Mouse (Mus musculus) G1E (cell line): Measurements from ENCODE around the gene Zg16. TPM values are rescaled to one million over a fixed set of nuclear protein-coding genes. Genes with fewer than 3 reads are reported as not detected.
A peak's percentile ranks its signal among the peaks of the same experiment; 100 is the strongest.

Source experiments
- ATAC-seq: 2 replicates; pipeline ENCODE4 v1.8.0; 2016; ENCODE audit warnings: mild to moderate bottlenecking; ENCODE audit not compliant: insufficient number of reproducible peaks, poor library complexity, low FRiP score, severe bottlenecking; ENCODE audit errors: extremely low read depth
- DNase-seq: peaks from one replicate; pipeline ENCODE4 v3.0.0; 2012; ENCODE audit warnings: low spot score
- H3K27me3 ChIP-seq: 2 replicates; pipeline ENCODE4 v1.6.1; 2012; ENCODE audit warnings: mild to moderate bottlenecking, low read length, inconsistent platforms; ENCODE audit not compliant: insufficient read depth
- H3K36me3 ChIP-seq: replicated peaks from 2 replicates; pipeline ENCODE3; 2012; ENCODE audit warnings: mild to moderate bottlenecking, inconsistent platforms
- H3K4me1 ChIP-seq: 2 replicates; pipeline ENCODE4 v1.6.1; 2012; ENCODE audit warnings: low read depth, low read length, inconsistent platforms, mixed read lengths; ENCODE audit not compliant: insufficient read depth
- H3K4me3 ChIP-seq: 2 replicates; pipeline ENCODE4 v1.5.1; 2012; ENCODE audit warnings: low read depth, mild to moderate bottlenecking, inconsistent platforms, low read length, moderate library complexity, mixed read lengths
- H3K9me3 ChIP-seq: replicated peaks from 2 replicates; pipeline ENCODE4 v1.6.1; 2012; ENCODE audit warnings: inconsistent platforms
- CTCF ChIP-seq: IDR thresholded peaks from 2 replicates; pipeline ENCODE4 v1.5.1; 2012; ENCODE audit warnings: low read depth, low read length, inconsistent platforms, mixed read lengths
- GATA1 ChIP-seq: IDR thresholded peaks from 2 replicates; pipeline ENCODE4 v1.6.1; 2012; ENCODE audit warnings: borderline replicate concordance, low read length, inconsistent platforms, mixed read lengths
- GATA2 ChIP-seq: IDR thresholded peaks from 2 replicates; pipeline ENCODE4 v1.6.1; 2012; ENCODE audit warnings: low read depth, low read length, inconsistent platforms, borderline replicate concordance
- POLR2AphosphoS5 ChIP-seq: IDR thresholded peaks from 2 replicates; pipeline ENCODE4 v1.6.1; 2012; ENCODE audit warnings: low read depth, low read length, inconsistent platforms; ENCODE audit not compliant: insufficient replicate concordance
- TAL1 ChIP-seq: conservative IDR thresholded peaks from 2 replicates; pipeline ENCODE4 v1.6.1; 2012; ENCODE audit warnings: low read depth, low read length, inconsistent platforms, mixed read lengths
- polyA plus RNA-seq: library from polyadenylated mRNA; stranded (reverse); fragments of >175 nt; gene quantifications from 2 replicates; pipeline ENCODE4 v1.2.3, GENCODE M21; 2012
- total RNA-seq, 2 experiments: library from RNA; stranded (forward) in 1 of 2; stranded (reverse) in 1 of 2; fragments of 200-1000 nt in 1 of 2; fragments of >200 nt in 1 of 2; fragmentation: Nextera tagmentation in 1 of 2; gene quantifications; 2 replicates each; pipeline ENCODE4 v1.2.3; 2014 to 2017

Zg16 gene
- total and polyA plus RNA-seq, 3 experiments, result 2.9 TPM; not detected in 2

- Histone ChIP-seq H3K36me3 (peaks cover 87% of the 10 kb centered on the region), H3K9me3 (no peaks in the 10 kb centered on the region), H3K4me1 (peaks cover 64% of the 10 kb centered on the region), H3K4me3 (no peak overlapping the region), H3K27me3 (no peaks in the 10 kb centered on the region)
- ATAC-seq (no peak), DNase-seq (no peak)
- TF ChIP-seq GATA1 (no peak), TAL1 (no peak), CTCF (no peak), GATA2 (no peak), POLR2AphosphoS5 (no peak)
These were observed 55.9 kb downstream of the Zg16 start for GRCm38 (mm10) chr7:127031244-127031643.

GRCm38 (mm10) chr7:127030172-127030571 is 57.0 kb downstream of the Zg16 start:
- no peak for TF ChIP-seq GATA1
- no peak for TF ChIP-seq POLR2AphosphoS5
- no peak for TF ChIP-seq GATA2
- TF ChIP-seq CTCF, result no peak
- no peak for TF ChIP-seq TAL1

GRCm38 (mm10) chr7:127027885-127028284 is 59.2 kb downstream of the Zg16 start:
- no peak for TF ChIP-seq TAL1
- TF ChIP-seq POLR2AphosphoS5, result peak; percentile 15; the same call in 1 of the 2 replicates
- TF ChIP-seq CTCF, result no peak
- no peak for TF ChIP-seq GATA2
- Histone ChIP-seq H3K4me1 (peaks cover 74% of the 10 kb centered on the region), H3K9me3 (no peaks in the 10 kb centered on the region), H3K36me3 (peaks cover 82% of the 10 kb centered on the region), H3K27me3 (no peaks in the 10 kb centered on the region), H3K4me3 (peak overlapping the region; percentile 77)
- DNase-seq (no peak), ATAC-seq (no peak)

More at GRCm38 (mm10) chr7:127030172-127030571, 57.0 kb downstream of the Zg16 start:
- H3K9me3 ChIP-seq, result no peaks in the 10 kb centered on the region
- no peaks in the 10 kb centered on the region for H3K27me3 ChIP-seq
- peaks cover 82% of the 10 kb centered on the region for H3K36me3 ChIP-seq
- ATAC-seq (no peak), DNase-seq (no peak)
- H3K4me3 ChIP-seq, result no peak overlapping the region
- peaks cover 62% of the 10 kb centered on the region for H3K4me1 ChIP-seq

GRCm38 (mm10) chr7:127026984-127027726 is 60.0 kb downstream of the Zg16 start, which contains the start of gene Maz:
TSS of gene Maz (minus strand) at chr7:127027037.
- no peaks in the 10 kb centered on the region for H3K27me3 ChIP-seq
- H3K4me1 ChIP-seq, result peaks cover 74% of the 10 kb centered on the region
- DNase-seq (peak; percentile 98), ATAC-seq (peak; percentile 64)
- TF ChIP-seq CTCF, result no peak
- 0 out of 2 replicates have a peak, but pooled peaks have one; percentile 51 for TF ChIP-seq POLR2AphosphoS5
- H3K36me3 ChIP-seq, result peaks cover 82% of the 10 kb centered on the region
- peak within 1 kb of the TSS; percentile 77 for H3K4me3 ChIP-seq
- no peaks in the 10 kb centered on the region for H3K9me3 ChIP-seq

GRCm38 (mm10) chr7:127026616-127026983 is 60.5 kb downstream of the Zg16 start:
- peak overlapping the region; percentile 77 for H3K4me3 ChIP-seq
- H3K9me3 ChIP-seq, result no peaks in the 10 kb centered on the region
- DNase-seq (no peak), ATAC-seq (no peak)
- H3K27me3 ChIP-seq, result no peaks in the 10 kb centered on the region
- no peak for TF ChIP-seq GATA1
- TF ChIP-seq GATA2, result no peak
- no peak for TF ChIP-seq CTCF
- no peak for TF ChIP-seq TAL1
- no peak for TF ChIP-seq POLR2AphosphoS5
- peaks cover 74% of the 10 kb centered on the region for H3K4me1 ChIP-seq
- peaks cover 82% of the 10 kb centered on the region for H3K36me3 ChIP-seq

- Histone ChIP-seq H3K4me1 (peaks cover 74% of the 10 kb centered on the region), H3K9me3 (no peaks in the 10 kb centered on the region), H3K36me3 (peaks cover 82% of the 10 kb centered on the region), H3K4me3 (peak overlapping the region; percentile 77), H3K27me3 (no peaks in the 10 kb centered on the region)
- no peak for ATAC-seq
- TF ChIP-seq GATA1, result no peak
- no peak for TF ChIP-seq GATA2
- TF ChIP-seq POLR2AphosphoS5, result no peak
- TF ChIP-seq CTCF, result no peak
- no peak for TF ChIP-seq TAL1
- DNase-seq, result peak; percentile 80
These were observed 60.9 kb downstream of the Zg16 start for GRCm38 (mm10) chr7:127026161-127026600.
